Mouse (Mus musculus) MEL (cell line): ENCODE results near the gene Arhgap24. TPM values are rescaled to one million over a fixed set of nuclear protein-coding genes. Genes with fewer than 3 reads are reported as not detected.

Source experiments
- DNase-seq: peaks from one replicate; pipeline ENCODE4 v3.0.0; 2011; ENCODE audit warnings: low read depth, low spot score
- H3K27ac ChIP-seq: 2 replicates; pipeline ENCODE4 v1.5.1; 2012; ENCODE audit warnings: low read depth, mild to moderate bottlenecking, control low read depth, low read length, moderate library complexity; ENCODE audit not compliant: control insufficient read depth
- H3K27me3 ChIP-seq, 2 experiments: fragments of 150-350 bp in 1 of 2; sonication (generic) in 1 of 2; 2 replicates each; pipeline ENCODE4 v1.6.1; 2012; ENCODE audit warnings: low read length in 2 of 2, mild to moderate bottlenecking in 2 of 2, improper control_type of control experiment in 1 of 2, moderate library complexity in 1 of 2; ENCODE audit not compliant: insufficient read depth in 2 of 2, control insufficient read depth in 1 of 2
- H3K36me3 ChIP-seq, 2 experiments: 2 replicates each; pipeline ENCODE4 v1.6.1; 2012 to 2014; ENCODE audit warnings: low read length in 2 of 2, improper control_type of control experiment in 1 of 2, inconsistent platforms in 1 of 2, mild to moderate bottlenecking in 1 of 2; ENCODE audit not compliant: insufficient read depth in 2 of 2, control insufficient read depth in 1 of 2
- H3K4me1 ChIP-seq, 2 experiments: fragments of 150-350 bp in 1 of 2; sonication (generic) in 1 of 2; 2 replicates each; pipeline ENCODE4 v1.6.1; 2012; ENCODE audit warnings: low read length in 2 of 2, improper control_type of control experiment in 1 of 2, mild to moderate bottlenecking in 1 of 2; ENCODE audit not compliant: insufficient read depth in 2 of 2, control insufficient read depth in 1 of 2
- H3K4me3 ChIP-seq, 2 experiments: fragments of 150-350 bp in 1 of 2; sonication (generic) in 1 of 2; 2 replicates each; pipeline ENCODE4 v1.5.1; 2012; ENCODE audit warnings: low read depth in 2 of 2, low read length in 2 of 2, mild to moderate bottlenecking in 2 of 2, moderate library complexity in 2 of 2, control low read depth in 1 of 2, improper control_type of control experiment in 1 of 2; ENCODE audit not compliant: control insufficient read depth in 1 of 2, insufficient read depth in 1 of 2
- H3K79me2 ChIP-seq: 2 replicates; pipeline ENCODE4 v1.6.1; 2012; ENCODE audit warnings: mild to moderate bottlenecking, low read length, moderate library complexity; ENCODE audit not compliant: control insufficient read depth, poor library complexity, insufficient read depth
- H3K9ac ChIP-seq: 2 replicates; pipeline ENCODE4 v1.6.1; 2012; ENCODE audit warnings: low read depth, mild to moderate bottlenecking, control low read depth, low read length, moderate library complexity; ENCODE audit not compliant: control insufficient read depth, poor library complexity, severe bottlenecking
- H3K9me3 ChIP-seq: fragments of 150-350 bp; sonication (generic); replicated peaks from 2 replicates; pipeline ENCODE4 v1.6.1; 2012; ENCODE audit warnings: mild to moderate bottlenecking, low read length, improper control_type of control experiment, moderate library complexity; ENCODE audit not compliant: insufficient read depth
- BHLHE40 ChIP-seq: IDR thresholded peaks from 2 replicates; pipeline ENCODE4 v1.6.1; 2012; ENCODE audit warnings: low read depth, mild to moderate bottlenecking, inconsistent platforms, low read length, improper control_type of control experiment, borderline replicate concordance
- CHD1 ChIP-seq: IDR thresholded peaks from 2 replicates; pipeline ENCODE4 v1.6.1; 2012; ENCODE audit warnings: low read depth, mild to moderate bottlenecking, inconsistent platforms, low read length, improper control_type of control experiment
- CTCF ChIP-seq, 3 experiments: IDR thresholded peaks in 2 of 3; conservative IDR thresholded peaks in 1 of 3; 2 replicates each; pipeline ENCODE4 v1.5.1; 2011 to 2012; ENCODE audit warnings: low read length in 3 of 3, low read depth in 2 of 3, mild to moderate bottlenecking in 2 of 3, improper control_type of control experiment in 1 of 3, inconsistent platforms in 1 of 3, mixed read lengths in 1 of 3, moderate library complexity in 1 of 3; ENCODE audit not compliant: control insufficient read depth in 1 of 3, insufficient read depth in 1 of 3, poor library complexity in 1 of 3, severe bottlenecking in 1 of 3
- ELF1 ChIP-seq: IDR thresholded peaks from 2 replicates; pipeline ENCODE4 v1.6.1; 2014; ENCODE audit warnings: low read depth, mild to moderate bottlenecking, inconsistent platforms, low read length, improper control_type of control experiment, moderate library complexity
- EP300 ChIP-seq, 2 experiments: IDR thresholded peaks; 2 replicates each; pipeline ENCODE4 v1.6.1; 2011; ENCODE audit warnings: improper control_type of control experiment in 2 of 2, low read length in 2 of 2, low read depth in 1 of 2, mild to moderate bottlenecking in 1 of 2
- GABPA ChIP-seq: IDR thresholded peaks from 2 replicates; pipeline ENCODE4 v1.6.1; 2012; ENCODE audit warnings: low read depth, mild to moderate bottlenecking, inconsistent platforms, low read length, improper control_type of control experiment, moderate library complexity
- GATA1 ChIP-seq: IDR thresholded peaks from 2 replicates; pipeline ENCODE4 v1.6.1; 2011; ENCODE audit warnings: low read depth, low read length, improper control_type of control experiment
- HCFC1 ChIP-seq: IDR thresholded peaks from 2 replicates; pipeline ENCODE4 v1.6.1; 2012; ENCODE audit warnings: low read depth, mild to moderate bottlenecking, inconsistent platforms, low read length, improper control_type of control experiment, moderate library complexity
- KAT2A ChIP-seq: conservative IDR thresholded peaks from 2 replicates; pipeline ENCODE4 v1.6.1; 2012; ENCODE audit warnings: low read depth, low read length, improper control_type of control experiment, inconsistent platforms
- MAFK ChIP-seq: IDR thresholded peaks from 2 replicates; pipeline ENCODE4 v1.6.1; 2011; ENCODE audit warnings: low read depth, mild to moderate bottlenecking, low read length, improper control_type of control experiment, borderline replicate concordance
- MXI1 ChIP-seq: IDR thresholded peaks from 2 replicates; pipeline ENCODE4 v1.6.1; 2011; ENCODE audit warnings: mild to moderate bottlenecking, low read depth, low read length, improper control_type of control experiment
- MYB ChIP-seq: IDR thresholded peaks from 2 replicates; pipeline ENCODE4 v1.6.1; 2011; ENCODE audit warnings: mild to moderate bottlenecking, low read depth, low read length, improper control_type of control experiment
- NELFE ChIP-seq: IDR thresholded peaks from 2 replicates; pipeline ENCODE4 v1.6.1; 2011; ENCODE audit warnings: low read depth, low read length, improper control_type of control experiment
- POLR2AphosphoS5 ChIP-seq: IDR thresholded peaks from 2 replicates; pipeline ENCODE4 v1.6.1; 2012; ENCODE audit warnings: low read depth, borderline replicate concordance, mild to moderate bottlenecking, inconsistent platforms, low read length, moderate library complexity, mixed read lengths
- RAD21 ChIP-seq: IDR thresholded peaks from 2 replicates; pipeline ENCODE4 v1.6.1; 2011; ENCODE audit warnings: mild to moderate bottlenecking, low read depth, low read length, improper control_type of control experiment
- SIN3A ChIP-seq: IDR thresholded peaks from 2 replicates; pipeline ENCODE4 v1.6.1; 2012; ENCODE audit warnings: low read length, improper control_type of control experiment, inconsistent platforms
- SMC3 ChIP-seq: IDR thresholded peaks from 2 replicates; pipeline ENCODE4 v1.6.1; 2011; ENCODE audit warnings: low read depth, low read length, improper control_type of control experiment
- TBP ChIP-seq: IDR thresholded peaks from 2 replicates; pipeline ENCODE4 v1.8.0; 2011; ENCODE audit warnings: low read depth, low read length, improper control_type of control experiment
- UBTF ChIP-seq: IDR thresholded peaks from 2 replicates; pipeline ENCODE4 v1.6.1; 2012; ENCODE audit warnings: low read depth, mild to moderate bottlenecking, inconsistent platforms, low read length, improper control_type of control experiment, moderate library complexity, borderline replicate concordance; ENCODE audit not compliant: insufficient read depth
- USF1 ChIP-seq: IDR thresholded peaks from 2 replicates; pipeline ENCODE4 v1.6.1; 2014; ENCODE audit warnings: low read depth, mild to moderate bottlenecking, inconsistent platforms, low read length, improper control_type of control experiment, moderate library complexity
- USF2 ChIP-seq, 2 experiments: IDR thresholded peaks; 2 replicates each; pipeline ENCODE4 v1.6.1; 2011 to 2012; ENCODE audit warnings: improper control_type of control experiment in 2 of 2, low read length in 2 of 2, borderline replicate concordance in 1 of 2, inconsistent platforms in 1 of 2, low read depth in 1 of 2, mild to moderate bottlenecking in 1 of 2; ENCODE audit not compliant: insufficient read depth in 1 of 2
- ZC3H11A ChIP-seq: IDR thresholded peaks from 2 replicates; pipeline ENCODE4 v1.6.1; 2012; ENCODE audit warnings: low read depth, mild to moderate bottlenecking, inconsistent platforms, low read length, improper control_type of control experiment
- ZKSCAN1 ChIP-seq: IDR thresholded peaks from 2 replicates; pipeline ENCODE4 v1.6.1; 2012; ENCODE audit warnings: low read depth, mild to moderate bottlenecking, inconsistent platforms, low read length, improper control_type of control experiment, moderate library complexity
- polyA plus RNA-seq, 2 experiments: library from polyadenylated mRNA; stranded (reverse) in 1 of 2; unstranded in 1 of 2; fragments of >175 nt in 1 of 2; fragments of >200 nt in 1 of 2; gene quantifications; 2 replicates each; pipeline versions ENCODE4 v1.2.1 to v1.2.4; 2012; ENCODE audit warnings: low replicate concordance in 2 of 2, low read depth in 1 of 2; ENCODE audit not compliant: insufficient read length in 2 of 2, insufficient read depth in 1 of 2, missing spikeins in 1 of 2
- total RNA-seq: library from RNA; depleted of rRNA; stranded (reverse); fragments of 300-350 nt; gene quantifications from 2 replicates; pipeline ENCODE4 v1.2.3, GENCODE M21; 2012

Gene Arhgap24
- total and polyA plus RNA-seq, 3 experiments: not detected

DNA sequence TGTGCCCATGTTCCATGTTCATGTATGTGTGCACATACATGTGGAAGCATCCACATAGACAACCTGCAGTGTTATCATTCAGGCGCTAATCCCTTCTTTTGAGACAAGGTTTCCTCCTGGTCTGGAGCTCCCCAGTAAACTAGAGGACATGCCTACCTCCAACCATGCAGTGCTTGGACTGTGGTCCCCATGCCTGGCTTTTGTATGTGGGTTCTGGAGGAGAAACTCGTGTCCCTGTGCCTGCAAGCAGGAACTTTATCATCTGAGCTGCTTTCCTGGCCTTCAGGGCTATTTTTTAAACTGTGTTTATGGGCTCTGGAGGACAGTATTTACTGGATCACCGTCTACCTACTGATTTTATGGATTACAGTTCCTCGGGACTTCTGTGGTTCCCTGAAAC lies 262.9 kb downstream of the Arhgap24 start:
- H3K9me3 ChIP-seq: no peaks in the 10 kb centered on the region
- no peak for DNase-seq

DNA sequence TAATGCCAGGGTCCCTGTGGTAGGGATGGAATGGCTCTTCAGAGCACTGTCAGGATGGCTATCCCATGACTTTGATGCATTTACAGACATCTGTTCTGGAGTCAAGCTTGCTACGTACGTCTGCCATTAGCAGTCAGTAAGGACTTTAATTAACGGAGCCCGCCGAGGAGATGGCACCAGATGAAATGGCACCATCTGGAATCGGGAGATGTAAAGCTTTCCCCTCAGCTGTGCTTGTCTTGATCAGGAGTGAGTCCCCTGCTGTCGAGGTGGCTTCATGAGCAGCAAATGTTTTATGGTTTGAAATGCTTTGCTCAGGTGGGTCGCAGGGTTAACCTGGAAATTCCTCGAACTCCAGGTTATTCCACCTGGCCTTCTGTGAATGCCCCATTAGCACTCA lies 267.0 kb downstream of the Arhgap24 start:
- no peak overlapping the region for H3K4me3 ChIP-seq
- no peaks in the 10 kb centered on the region for H3K36me3 ChIP-seq
- TF ChIP-seq CTCF (IDR thresholded peaks at IDR 0.05 in 2 of 3, conservative IDR thresholded peaks at IDR 0.05 in 1 of 3; ENCODE audit: control insufficient read depth in 1 of 3, insufficient read depth in 1 of 3, low read depth in 2 of 3, low read length in 3 of 3, poor library complexity in 1 of 3, severe bottlenecking in 1 of 3): no peak
- TF ChIP-seq USF2 (IDR thresholded peaks at IDR 0.05; ENCODE audit: borderline replicate concordance in 1 of 2, insufficient read depth in 1 of 2, low read depth in 1 of 2, low read length in 2 of 2): no peak
- no peak for TF ChIP-seq GABPA
- no peak for TF ChIP-seq POLR2AphosphoS5
- TF ChIP-seq MAFK: no peak
- no peak for TF ChIP-seq USF1
- TF ChIP-seq TBP: no peak
- TF ChIP-seq HCFC1: no peak
- no peak for TF ChIP-seq KAT2A
- TF ChIP-seq CHD1: no peak
- no peak for TF ChIP-seq GATA1
- TF ChIP-seq UBTF: no peak
- TF ChIP-seq SIN3A: no peak
- no peak for TF ChIP-seq MYB
- TF ChIP-seq RAD21: no peak
- TF ChIP-seq NELFE: no peak
- no peak for TF ChIP-seq SMC3

More for the DNA sequence above, 262.9 kb downstream of the Arhgap24 start:
- H3K36me3 ChIP-seq: no peaks in the 10 kb centered on the region
- H3K4me3 ChIP-seq: no peak overlapping the region
- no peaks in the 10 kb centered on the region for H3K27me3 ChIP-seq
- no peak for TF ChIP-seq TBP
- no peak for TF ChIP-seq ELF1
- TF ChIP-seq NELFE: no peak
- no peak for TF ChIP-seq CHD1
- no peak for TF ChIP-seq MAFK
- no peak for TF ChIP-seq BHLHE40
- no peak for TF ChIP-seq ZKSCAN1
- no peak for TF ChIP-seq MXI1
- no peak for TF ChIP-seq EP300 (IDR thresholded peaks at IDR 0.05; ENCODE audit: low read depth in 1 of 2, low read length in 2 of 2)
- no peak for TF ChIP-seq ZC3H11A
- no peak for TF ChIP-seq RAD21
- TF ChIP-seq POLR2AphosphoS5: no peak
- TF ChIP-seq USF1: no peak
- H3K27ac ChIP-seq: no peak overlapping the region
- no peaks in the 10 kb centered on the region; the same call in 1 of the 2 replicates for H3K79me2 ChIP-seq
- H3K4me1 ChIP-seq: no peaks in the 10 kb centered on the region
- H3K9ac ChIP-seq: no peak overlapping the region

More for the DNA sequence above, 267.0 kb downstream of the Arhgap24 start:
- Histone ChIP-seq H3K9ac (no peak overlapping the region), H3K79me2 (no peaks in the 10 kb centered on the region; the same call in 1 of the 2 replicates), H3K4me1 (no peaks in the 10 kb centered on the region), H3K9me3 (no peaks in the 10 kb centered on the region), H3K27ac (no peak overlapping the region), H3K27me3 (no peaks in the 10 kb centered on the region)
- no peak for DNase-seq
